Mouse (Mus musculus) ES-Bruce4 (cell line): Measurements from ENCODE around the gene Pax2. TPM values are rescaled to one million over a fixed set of nuclear protein-coding genes. Genes with fewer than 3 reads are reported as not detected.

Experiments
- H3K27ac ChIP-seq: 2 replicates; pipeline ENCODE4 v1.5.1; 2012; ENCODE audit warnings: low read length, inconsistent platforms; ENCODE audit not compliant: insufficient read depth
- H3K27me3 ChIP-seq: 2 replicates; pipeline ENCODE4 v1.6.1; 2012; ENCODE audit warnings: mild to moderate bottlenecking, low read length, inconsistent platforms; ENCODE audit not compliant: control insufficient read depth, poor library complexity, insufficient read depth, severe bottlenecking
- H3K36me3 ChIP-seq: 2 replicates; pipeline ENCODE4 v1.6.1; 2012; ENCODE audit warnings: inconsistent platforms, mild to moderate bottlenecking, low read length, moderate library complexity; ENCODE audit not compliant: control insufficient read depth, poor library complexity, insufficient read depth, severe bottlenecking
- H3K4me1 ChIP-seq: one replicate; pipeline ENCODE4 v1.8.1; 2011; ENCODE audit warnings: low read length; ENCODE audit not compliant: control insufficient read depth, insufficient read depth
- H3K4me3 ChIP-seq: 2 replicates; pipeline ENCODE4 v1.5.1; 2011; ENCODE audit warnings: low read depth, mild to moderate bottlenecking, low read length
- H3K9ac ChIP-seq: 2 replicates; pipeline ENCODE4 v1.6.1; 2012; ENCODE audit warnings: low read depth, mild to moderate bottlenecking, inconsistent platforms; ENCODE audit not compliant: poor library complexity, severe bottlenecking
- H3K9me3 ChIP-seq: replicated peaks from 2 replicates; pipeline ENCODE4 v1.6.1; 2012; ENCODE audit warnings: mild to moderate bottlenecking, low read length, inconsistent platforms; ENCODE audit not compliant: control insufficient read depth, poor library complexity, insufficient read depth, severe bottlenecking
- CTCF ChIP-seq: IDR thresholded peaks from one replicate; pipeline ENCODE4 v1.8.1; 2011; ENCODE audit warnings: low read depth, low read length
- EP300 ChIP-seq: IDR thresholded peaks from 2 replicates; pipeline ENCODE4 v1.6.1; 2011; ENCODE audit warnings: low read depth, low read length; ENCODE audit not compliant: insufficient read depth
- POLR2A ChIP-seq: IDR thresholded peaks from one replicate; pipeline ENCODE4 v1.8.1; 2011; ENCODE audit warnings: low read length; ENCODE audit not compliant: insufficient read depth
- polyA plus RNA-seq: library from polyadenylated mRNA; stranded (reverse); fragments of >200 nt; gene quantifications from 2 replicates; pipeline ENCODE4 v1.2.4, GENCODE M21; 2011; ENCODE audit warnings: low read depth; ENCODE audit not compliant: missing spikeins, insufficient read depth, insufficient read length

The Pax2 gene
- polyA plus RNA-seq: not detected in 2 replicates

GRCm38 (mm10) chr19:44755693-44756420 lies at the start of gene Pax2:
TSS of gene Pax2 (plus strand) at chr19:44756045.
- Histone ChIP-seq H3K9ac (peak within 1 kb of the TSS; percentile 35; the same call in 1 of the 2 replicates), H3K4me3 (peak within 1 kb of the TSS; percentile 62), H3K27ac (no peak within 1 kb of the TSS), H3K4me1 (no peaks in the 10 kb centered on the region), H3K9me3 (no peaks in the 10 kb centered on the region), H3K36me3 (no peaks in the 10 kb centered on the region), H3K27me3 (peaks cover 65% of the 10 kb centered on the region)
- TF ChIP-seq EP300: no peak
- no peak for TF ChIP-seq CTCF
- TF ChIP-seq POLR2A: no peak

- H3K27ac ChIP-seq: no peak overlapping the region
- TF ChIP-seq POLR2A: no peak
- no peaks in the 10 kb centered on the region for H3K4me1 ChIP-seq
- H3K27me3 ChIP-seq: no peaks in the 10 kb centered on the region
- H3K36me3 ChIP-seq: no peaks in the 10 kb centered on the region
- H3K9me3 ChIP-seq: 0 out of 2 replicates have a peak, but pooled peaks cover 4% of the 10 kb centered on the region
- H3K9ac ChIP-seq: no peak overlapping the region
- no peak overlapping the region for H3K4me3 ChIP-seq
Observed at GRCm38 (mm10) chr19:44708885-44709284, 47.0 kb upstream of the Pax2 start.

DNA sequence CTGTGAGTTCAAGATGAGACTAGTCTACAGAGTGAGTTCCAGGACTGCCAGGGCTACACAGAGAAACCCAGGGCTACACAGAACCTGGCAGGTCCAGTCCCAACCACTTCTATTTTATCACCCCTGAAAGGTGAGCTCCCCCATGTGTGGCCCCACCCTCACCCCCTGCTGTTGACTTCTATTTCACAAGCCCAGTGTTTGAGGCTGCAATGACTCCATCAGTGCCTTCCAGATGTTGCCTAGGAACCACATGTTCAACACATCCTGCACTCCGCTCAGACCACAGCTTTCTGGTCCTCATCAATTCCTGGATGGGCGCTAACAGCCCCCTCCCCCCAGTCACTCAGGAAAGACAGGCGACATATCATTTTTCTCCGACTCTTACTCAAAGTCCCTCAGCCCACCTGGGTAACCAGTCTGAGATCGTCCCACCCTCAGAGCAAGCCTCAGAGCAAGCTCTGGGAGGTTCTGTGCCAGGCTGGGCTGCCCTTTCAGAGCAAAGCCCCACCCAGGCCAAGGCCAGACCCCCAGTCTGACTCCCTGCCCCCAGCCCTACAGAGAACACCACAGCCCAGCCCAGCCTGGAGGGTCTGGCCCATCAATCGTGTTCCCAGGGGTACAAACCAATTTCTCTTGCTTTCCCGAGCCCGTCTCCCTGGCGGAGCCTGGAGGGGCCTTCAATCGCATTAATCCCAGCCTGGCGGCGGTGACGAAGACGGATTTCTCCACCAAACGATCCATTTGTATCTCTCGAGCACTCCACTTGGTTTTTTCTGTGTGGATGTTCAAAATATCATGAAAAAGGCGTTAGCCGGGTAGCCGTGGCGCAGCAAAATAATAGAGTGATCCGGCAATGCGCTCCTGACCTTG lies 38.9 kb upstream of the Pax2 start:
- H3K9ac ChIP-seq: no peak overlapping the region
- H3K4me3 ChIP-seq: no peak overlapping the region
- 0 out of 2 replicates have a peak, but pooled peaks cover 2% of the 10 kb centered on the region for H3K27me3 ChIP-seq
- peaks cover 4% of the 10 kb centered on the region for H3K4me1 ChIP-seq
- H3K36me3 ChIP-seq: no peaks in the 10 kb centered on the region
- H3K9me3 ChIP-seq: 0 out of 2 replicates have a peak, but pooled peaks cover 4% of the 10 kb centered on the region
- TF ChIP-seq POLR2A: no peak
- no peak for TF ChIP-seq EP300
- no peak for TF ChIP-seq CTCF
- H3K27ac ChIP-seq: no peak overlapping the region

DNA sequence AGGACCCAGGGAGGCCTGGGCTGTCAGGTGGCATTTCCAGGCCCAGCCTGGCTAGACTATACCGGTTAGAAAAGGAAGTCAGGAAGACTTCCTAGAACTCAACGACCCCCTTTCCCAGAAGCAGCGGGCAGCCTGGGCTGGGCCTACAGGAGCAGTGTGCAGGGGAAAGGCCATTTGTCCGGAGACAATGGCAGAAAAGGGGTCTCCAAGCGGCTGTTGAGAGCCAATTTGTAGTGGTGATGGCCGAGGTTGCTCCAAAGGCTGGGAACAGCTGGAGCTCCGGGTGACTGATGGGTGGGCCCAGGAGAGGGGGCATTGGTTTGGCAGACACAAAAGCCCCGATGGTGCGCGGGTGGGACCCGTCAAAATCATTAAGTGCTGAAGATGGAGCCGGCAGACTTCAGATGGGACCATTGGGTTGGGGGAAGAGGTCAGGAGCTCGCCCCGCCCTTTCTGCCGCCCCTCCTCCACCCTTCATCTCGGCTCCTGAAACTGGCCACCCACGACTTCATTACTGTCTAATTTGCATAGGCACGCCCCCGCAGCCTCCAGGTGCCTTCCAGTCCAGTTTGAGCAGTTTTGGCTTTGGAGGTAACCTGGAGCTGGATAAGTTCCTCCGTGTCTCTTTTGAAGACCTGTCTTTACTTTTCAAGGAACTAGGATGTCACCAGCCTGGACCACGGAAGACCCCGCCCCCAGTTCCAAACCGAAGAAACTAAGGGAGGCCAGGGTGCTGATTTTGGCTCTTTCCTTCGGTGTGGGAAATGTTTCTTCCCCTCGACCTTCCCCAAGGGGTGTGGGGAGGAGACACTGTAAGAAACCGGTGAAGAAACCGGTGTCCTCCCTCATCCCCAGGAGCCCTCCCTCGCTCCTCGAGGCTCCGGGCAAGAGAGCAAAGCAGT lies 36.3 kb upstream of the Pax2 start:
- Histone ChIP-seq H3K36me3 (no peaks in the 10 kb centered on the region), H3K27me3 (peaks cover 4% of the 10 kb centered on the region; the same call in 1 of the 2 replicates), H3K9ac (peak overlapping the region; percentile 18), H3K4me3 (peak overlapping the region; percentile 33), H3K4me1 (peaks cover 4% of the 10 kb centered on the region), H3K9me3 (no peaks in the 10 kb centered on the region), H3K27ac (peak overlapping the region; percentile 71)
- TF ChIP-seq CTCF: no peak
- no peak for TF ChIP-seq POLR2A
- TF ChIP-seq EP300: no peak

- TF ChIP-seq POLR2A (no peak), CTCF (no peak), EP300 (no peak)
- Histone ChIP-seq H3K27me3 (peaks cover 4% of the 10 kb centered on the region; the same call in 1 of the 2 replicates), H3K36me3 (no peaks in the 10 kb centered on the region), H3K4me1 (peaks cover 4% of the 10 kb centered on the region), H3K9ac (peak overlapping the region; percentile 15; the same call in 1 of the 2 replicates), H3K4me3 (peak overlapping the region; percentile 33), H3K27ac (no peak overlapping the region), H3K9me3 (no peaks in the 10 kb centered on the region)
Observed at GRCm38 (mm10) chr19:44720194-44720521, 35.7 kb upstream of the Pax2 start.
